Mouse (Mus musculus) midbrain, embryonic 13.5 days (tissue): ENCODE results near the gene Dpep1. TPM values are rescaled to one million over a fixed set of nuclear protein-coding genes. Genes with fewer than 3 reads are reported as not detected.
A peak's percentile ranks its signal among the peaks of the same experiment; 100 is the strongest.

Experiments used
- ATAC-seq: fragments of 200-750 bp; cut with Nextera tagmentation; 2 replicates; pipeline ENCODE4 v1.8.0; 2017; ENCODE audit warnings: mild to moderate bottlenecking, moderate TSS enrichment, moderate library complexity
- H3K27ac ChIP-seq: fragments of 300-500 bp; sonication (generic); 2 replicates; pipeline ENCODE4 v1.5.1; 2015; ENCODE audit warnings: inconsistent platforms, mild to moderate bottlenecking, moderate library complexity
- H3K27me3 ChIP-seq: fragments of 300-500 bp; sonication (generic); 2 replicates; pipeline ENCODE4 v1.6.1; 2015; ENCODE audit warnings: mild to moderate bottlenecking, inconsistent platforms
- H3K36me3 ChIP-seq: fragments of 300-500 bp; sonication (generic); 2 replicates; pipeline ENCODE4 v1.6.1; 2015; ENCODE audit warnings: mild to moderate bottlenecking, inconsistent platforms
- H3K4me1 ChIP-seq: fragments of 300-500 bp; sonication (generic); replicated peaks from 2 replicates; pipeline ENCODE4 v1.6.1; 2015; ENCODE audit warnings: inconsistent platforms
- H3K4me2 ChIP-seq: fragments of 300-500 bp; sonication (generic); replicated peaks from 2 replicates; pipeline ENCODE4 v1.6.1; 2015; ENCODE audit warnings: moderate library complexity, mild to moderate bottlenecking, inconsistent platforms
- H3K4me3 ChIP-seq: fragments of 300-500 bp; sonication (generic); replicated peaks from 2 replicates; pipeline ENCODE4 v1.5.1; 2015; ENCODE audit warnings: mild to moderate bottlenecking, inconsistent platforms
- H3K9ac ChIP-seq: fragments of 300-500 bp; sonication (generic); replicated peaks from 2 replicates; pipeline ENCODE4 v1.6.1; 2015; ENCODE audit warnings: mild to moderate bottlenecking, inconsistent platforms
- H3K9me3 ChIP-seq: fragments of 300-500 bp; sonication (generic); 2 replicates; pipeline ENCODE4 v1.6.1; 2016; ENCODE audit warnings: mild to moderate bottlenecking, inconsistent platforms
- WGBS: fragments of 180-500 bp; shearing (Covaris S2); methylation state at CpG from one replicate; pipeline ENCODE4 v1.1.7; 2015; 5-methylcytosine and 5-hydroxymethylcytosine counted together
- polyA plus RNA-seq: library from polyadenylated mRNA; unstranded; fragments of >200 nt; fragmentation: Nextera tagmentation; extraction: Ambion mirVana; gene quantifications from 2 replicates; pipeline ENCODE4 v1.2.1, GENCODE M21; 2015

Dpep1 gene
- not detected in 2 replicates for polyA plus RNA-seq

DNA sequence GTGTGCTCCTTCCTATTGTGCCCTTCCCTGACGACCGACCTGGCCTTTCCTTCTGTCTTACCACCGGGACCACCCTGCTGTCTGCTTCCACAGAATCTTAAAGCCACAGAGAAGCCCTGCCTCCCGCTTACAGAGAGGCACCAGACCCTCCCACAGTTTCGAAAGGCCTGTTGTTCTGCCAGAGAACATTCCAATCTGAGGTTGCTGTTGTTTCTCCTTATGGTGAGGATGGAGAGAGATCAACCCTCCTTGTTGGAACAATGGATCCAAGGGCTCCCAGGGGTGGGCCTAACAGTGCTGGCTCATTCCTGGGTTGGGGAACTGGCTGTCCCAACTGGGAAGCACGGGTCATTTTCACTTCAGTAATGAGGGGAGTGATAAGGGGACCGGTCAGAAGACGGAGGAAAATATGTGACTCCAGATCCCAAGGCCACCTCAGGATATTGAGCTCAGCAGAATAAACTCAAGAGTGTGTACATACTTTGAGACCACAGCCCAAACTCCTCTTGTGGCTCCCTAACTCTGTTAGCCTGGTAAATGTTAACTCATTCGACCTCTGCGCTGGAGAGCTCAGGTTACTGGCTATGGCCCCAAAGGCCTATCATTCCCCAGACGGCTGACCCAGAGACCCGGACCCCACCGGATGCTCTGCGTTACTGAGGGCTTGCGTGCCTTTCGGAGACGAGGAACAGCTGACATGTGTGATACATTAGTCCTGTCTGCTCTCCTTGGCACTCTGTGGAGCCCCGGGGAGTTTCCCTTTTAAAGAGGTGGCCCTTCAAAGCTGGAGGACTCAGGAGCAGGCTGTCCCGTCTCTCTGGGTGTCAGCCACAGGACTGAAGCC lies at the start of gene Dpep1:
Dpep1 (plus strand) TSS at position 677 of the 844 bp plus-strand sequence.
- 57% methylated on average over 19 of the region's 19 CpGs for WGBS
- no peaks in the 10 kb centered on the region for H3K9me3 ChIP-seq
- ATAC-seq, result no peak
- H3K4me1 ChIP-seq, result no peaks in the 10 kb centered on the region; the same call in 1 of the 2 replicates
- no peaks in the 10 kb centered on the region for H3K36me3 ChIP-seq
- H3K27ac ChIP-seq, result no peak within 1 kb of the TSS
- no peak within 1 kb of the TSS for H3K9ac ChIP-seq
- no peaks in the 10 kb centered on the region for H3K27me3 ChIP-seq
- no peak within 1 kb of the TSS for H3K4me2 ChIP-seq
- no peak within 1 kb of the TSS for H3K4me3 ChIP-seq

GRCm38 (mm10) chr8:123136287-123136686 lies 49.8 kb upstream of the Dpep1 start:
- WGBS, result 86% methylated on average over 9 of the region's 9 CpGs
- no peak overlapping the region for H3K4me2 ChIP-seq
- H3K4me1 ChIP-seq, result peaks cover 31% of the 10 kb centered on the region
- H3K36me3 ChIP-seq, result no peaks in the 10 kb centered on the region
- no peak overlapping the region for H3K9ac ChIP-seq
- no peaks in the 10 kb centered on the region for H3K9me3 ChIP-seq
- H3K27me3 ChIP-seq, result no peaks in the 10 kb centered on the region
- no peak overlapping the region for H3K4me3 ChIP-seq
- no peak for ATAC-seq
- no peak overlapping the region for H3K27ac ChIP-seq

DNA sequence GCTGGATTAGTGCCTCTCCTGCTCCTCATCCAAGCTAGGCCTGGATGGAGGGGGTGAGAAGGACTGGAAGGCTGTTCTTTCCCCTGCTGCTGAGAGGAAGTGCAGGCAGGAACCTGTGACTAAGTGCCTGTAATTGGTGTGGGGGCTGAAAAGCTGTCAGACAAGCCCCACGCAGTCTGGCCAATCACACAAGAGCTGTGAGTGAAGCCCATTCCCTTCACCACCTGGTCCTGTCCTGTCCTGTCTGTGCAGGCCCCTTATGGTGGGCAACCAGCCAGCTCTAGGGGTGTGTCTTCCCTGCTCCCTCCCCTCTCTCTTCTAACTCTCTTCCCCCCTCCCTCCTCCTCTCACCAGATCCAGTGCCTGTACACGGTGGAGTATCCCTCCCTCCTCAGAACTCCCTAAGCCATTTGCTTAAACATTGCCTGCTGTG lies 48.4 kb upstream of the Dpep1 start:
- Histone ChIP-seq H3K9ac (no peak overlapping the region; the same call in 1 of the 2 replicates), H3K9me3 (no peaks in the 10 kb centered on the region), H3K4me1 (peaks cover 31% of the 10 kb centered on the region), H3K4me2 (no peak overlapping the region), H3K36me3 (no peaks in the 10 kb centered on the region), H3K27ac (peak overlapping the region; percentile 57; the same call in 1 of the 2 replicates), H3K4me3 (no peak overlapping the region), H3K27me3 (no peaks in the 10 kb centered on the region)
- WGBS, result 14% methylated on average over 2 of the region's 2 CpGs
- peak; percentile 78 for ATAC-seq

- H3K4me2 ChIP-seq, result no peak overlapping the region
- no peaks in the 10 kb centered on the region for H3K9me3 ChIP-seq
- H3K27ac ChIP-seq, result no peak overlapping the region
- ATAC-seq, result no peak
- H3K27me3 ChIP-seq, result no peaks in the 10 kb centered on the region
- H3K9ac ChIP-seq, result no peak overlapping the region
- peaks cover 31% of the 10 kb centered on the region for H3K4me1 ChIP-seq
- no peaks in the 10 kb centered on the region for H3K36me3 ChIP-seq
- 76% methylated on average over 4 of the region's 4 CpGs for whole genome bisulfite sequencing
- no peak overlapping the region for H3K4me3 ChIP-seq
These were observed 47.3 kb upstream of the Dpep1 start for GRCm38 (mm10) chr8:123138741-123139140.

DNA sequence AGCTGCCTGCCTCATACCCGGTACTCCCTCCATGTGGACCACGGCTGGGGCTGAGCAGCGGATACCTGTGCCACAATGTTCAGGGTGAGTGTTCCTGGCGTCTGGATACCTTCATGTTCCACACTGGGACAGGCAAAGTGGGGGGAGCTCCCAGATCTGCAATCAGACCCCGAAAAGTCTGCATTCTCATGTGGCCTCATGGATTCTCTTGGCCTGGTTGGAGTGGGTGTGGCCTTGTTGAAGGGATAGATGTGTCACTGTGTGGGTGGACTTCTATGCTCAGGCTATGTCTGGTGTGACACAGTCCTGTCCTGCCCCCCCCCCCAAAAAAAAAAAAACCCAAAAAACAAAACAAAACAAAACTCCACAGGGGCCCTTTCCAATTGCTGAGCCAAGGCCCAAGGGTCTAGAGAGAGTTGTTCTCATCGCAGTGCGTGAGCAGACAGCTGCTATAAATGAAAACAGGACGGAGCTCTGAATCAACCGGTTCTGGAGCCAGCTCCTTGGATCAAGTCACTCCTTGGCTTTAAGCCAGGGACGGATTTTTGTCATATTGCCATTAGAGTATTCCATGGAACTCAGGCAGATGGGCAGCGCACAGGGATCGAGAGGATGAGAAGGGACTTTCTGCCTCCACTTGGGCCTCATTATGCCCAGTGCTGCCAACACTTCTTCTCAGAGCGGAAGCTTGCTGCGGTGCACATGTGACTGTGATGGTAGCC lies 44.1 kb upstream of the Dpep1 start:
- no peak for ATAC-seq
- H3K27ac ChIP-seq, result no peak overlapping the region

DNA sequence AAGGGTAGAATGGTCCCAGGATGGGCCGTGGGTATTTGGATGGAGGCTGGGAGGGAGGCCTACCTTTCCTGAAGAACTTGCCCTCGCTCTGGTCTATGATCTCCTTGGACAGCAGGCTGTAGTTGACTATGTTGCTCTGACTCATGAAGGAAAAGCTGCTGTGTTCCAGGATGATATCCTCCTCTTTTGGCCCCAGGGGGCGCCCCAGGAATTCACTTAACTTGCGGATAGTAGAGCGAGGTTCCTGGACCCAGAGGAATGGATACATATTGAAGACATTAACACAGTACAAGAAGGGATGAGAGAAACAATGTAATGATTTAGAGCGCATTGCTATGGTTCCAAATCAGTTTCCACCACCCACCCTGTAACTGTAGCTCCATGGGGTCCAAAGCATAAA lies 40.8 kb upstream of the Dpep1 start:
- no peak for ATAC-seq
- H3K9ac ChIP-seq, result no peak overlapping the region
- H3K36me3 ChIP-seq, result no peaks in the 10 kb centered on the region
- no peaks in the 10 kb centered on the region for H3K9me3 ChIP-seq
- no peak overlapping the region for H3K27ac ChIP-seq
- no peak overlapping the region for H3K4me3 ChIP-seq
- H3K27me3 ChIP-seq, result no peaks in the 10 kb centered on the region
- WGBS, result 55% methylated on average over 6 of the region's 6 CpGs
- no peaks in the 10 kb centered on the region for H3K4me1 ChIP-seq
- no peak overlapping the region for H3K4me2 ChIP-seq

More for the DNA sequence above, 44.1 kb upstream of the Dpep1 start:
- H3K9ac ChIP-seq, result no peak overlapping the region
- WGBS, result 82% methylated on average over 14 of the region's 14 CpGs
- H3K36me3 ChIP-seq, result no peaks in the 10 kb centered on the region
- no peak overlapping the region for H3K4me2 ChIP-seq
- peaks cover 10% of the 10 kb centered on the region for H3K4me1 ChIP-seq
- H3K27me3 ChIP-seq, result no peaks in the 10 kb centered on the region
- H3K9me3 ChIP-seq, result no peaks in the 10 kb centered on the region
- no peak overlapping the region for H3K4me3 ChIP-seq

GRCm38 (mm10) chr8:123146390-123146789 lies 39.7 kb upstream of the Dpep1 start:
- Histone ChIP-seq H3K36me3 (no peaks in the 10 kb centered on the region), H3K9ac (no peak overlapping the region), H3K9me3 (no peaks in the 10 kb centered on the region), H3K4me2 (no peak overlapping the region), H3K27ac (no peak overlapping the region), H3K4me1 (no peaks in the 10 kb centered on the region), H3K4me3 (no peak overlapping the region), H3K27me3 (no peaks in the 10 kb centered on the region)
- WGBS, result 84% methylated on average over 7 of the region's 7 CpGs
- no peak for ATAC-seq

GRCm38 (mm10) chr8:123150737-123151171 lies 35.3 kb upstream of the Dpep1 start:
- Histone ChIP-seq H3K4me2 (no peak overlapping the region), H3K9ac (no peak overlapping the region), H3K27ac (no peak overlapping the region), H3K27me3 (no peaks in the 10 kb centered on the region), H3K9me3 (no peaks in the 10 kb centered on the region), H3K4me1 (no peaks in the 10 kb centered on the region), H3K36me3 (no peaks in the 10 kb centered on the region), H3K4me3 (no peak overlapping the region)
- 79% methylated on average over 9 of the region's 9 CpGs for WGBS
- ATAC-seq, result no peak

- no peaks in the 10 kb centered on the region for H3K27me3 ChIP-seq
- H3K4me2 ChIP-seq, result no peak overlapping the region
- H3K36me3 ChIP-seq, result no peaks in the 10 kb centered on the region
- H3K9ac ChIP-seq, result no peak overlapping the region
- no peak for ATAC-seq
- no peaks in the 10 kb centered on the region for H3K9me3 ChIP-seq
- H3K27ac ChIP-seq, result no peak overlapping the region
- 0 out of 2 replicates have a peak, but pooled peaks cover 6% of the 10 kb centered on the region for H3K4me1 ChIP-seq
- H3K4me3 ChIP-seq, result no peak overlapping the region
- 88% methylated on average over 5 of the region's 5 CpGs for WGBS
These were observed 30.9 kb upstream of the Dpep1 start for GRCm38 (mm10) chr8:123155177-123155576.

- H3K9ac ChIP-seq, result no peak overlapping the region
- H3K27ac ChIP-seq, result no peak overlapping the region
- H3K27me3 ChIP-seq, result no peaks in the 10 kb centered on the region
- WGBS, result 83% methylated on average over 9 of the region's 9 CpGs
- ATAC-seq, result no peak
- no peaks in the 10 kb centered on the region for H3K36me3 ChIP-seq
- 0 out of 2 replicates have a peak, but pooled peaks cover 6% of the 10 kb centered on the region for H3K4me1 ChIP-seq
- no peak overlapping the region for H3K4me2 ChIP-seq
- no peak overlapping the region for H3K4me3 ChIP-seq
- no peaks in the 10 kb centered on the region for H3K9me3 ChIP-seq
These were observed 29.8 kb upstream of the Dpep1 start for GRCm38 (mm10) chr8:123156070-123156773.

- no peaks in the 10 kb centered on the region for H3K36me3 ChIP-seq
- H3K9ac ChIP-seq, result no peak within 1 kb of the TSS
- 34% methylated on average over 13 of the region's 13 CpGs for WGBS
- H3K9me3 ChIP-seq, result no peaks in the 10 kb centered on the region
- no peak for ATAC-seq
- H3K27ac ChIP-seq, result no peak within 1 kb of the TSS
- 0 out of 2 replicates have a peak, but pooled peaks cover 6% of the 10 kb centered on the region for H3K4me1 ChIP-seq
- no peaks in the 10 kb centered on the region for H3K27me3 ChIP-seq
- no peak within 1 kb of the TSS for H3K4me3 ChIP-seq
- H3K4me2 ChIP-seq, result 0 out of 2 replicates have a peak within 1 kb of the TSS, but pooled peaks have one; percentile 6
These were observed 28.1 kb upstream of the Dpep1 start, which contains the start of gene Sult5a1 for GRCm38 (mm10) chr8:123157888-123158465. Gene Sult5a1 (minus strand): TSS chr8:123158315.
